Mouse (Mus musculus): ENCODE measurements around the gene Aplnr. TPM values are rescaled to one million over a fixed set of nuclear protein-coding genes. Genes with fewer than 3 reads are reported as not detected.

Aplnr gene
- 14.7 TPM for polyA plus RNA-seq (2014; fragmentation: Illumina TruSeq; extraction: RNeasy Lipid Tissue Mini Kit (QIAGEN cat#74804); ENCODE audit: low read depth, low replicate concordance)

GRCm38 (mm10) chr2:85136089-85136488, at the start of gene Aplnr:
TSS of gene Aplnr (plus strand) at chr2:85136225.

Other genes with a start within 250 kb of the Aplnr start
- 1.5 TPM for gene Rtn4rl2, start 249.5 kb upstream of the Aplnr start, polyA plus RNA-seq (2014; fragmentation: Illumina TruSeq; extraction: RNeasy Lipid Tissue Mini Kit (QIAGEN cat#74804); ENCODE audit: low read depth, low replicate concordance)
- 77.8 TPM for gene Slc43a3, start 199.6 kb upstream of the Aplnr start, polyA plus RNA-seq (2014; fragmentation: Illumina TruSeq; extraction: RNeasy Lipid Tissue Mini Kit (QIAGEN cat#74804); ENCODE audit: low read depth, low replicate concordance)
- gene Prg2, start 155.8 kb upstream of the Aplnr start, polyA plus RNA-seq (2014; fragmentation: Illumina TruSeq; extraction: RNeasy Lipid Tissue Mini Kit (QIAGEN cat#74804); ENCODE audit: low read depth, low replicate concordance): not detected
- not detected for gene Prg3, start 148.0 kb upstream of the Aplnr start, polyA plus RNA-seq (2014; fragmentation: Illumina TruSeq; extraction: RNeasy Lipid Tissue Mini Kit (QIAGEN cat#74804); ENCODE audit: low read depth, low replicate concordance)
- gene Ssrp1, start 99.0 kb upstream of the Aplnr start, polyA plus RNA-seq (2014; fragmentation: Illumina TruSeq; extraction: RNeasy Lipid Tissue Mini Kit (QIAGEN cat#74804); ENCODE audit: low read depth, low replicate concordance): 57.6 TPM
- gene P2rx3, start 98.8 kb upstream of the Aplnr start, polyA plus RNA-seq (2014; fragmentation: Illumina TruSeq; extraction: RNeasy Lipid Tissue Mini Kit (QIAGEN cat#74804); ENCODE audit: low read depth, low replicate concordance): 1.2 TPM
- gene Tnks1bp1, start 88.2 kb upstream of the Aplnr start, polyA plus RNA-seq (2014; fragmentation: Illumina TruSeq; extraction: RNeasy Lipid Tissue Mini Kit (QIAGEN cat#74804); ENCODE audit: low read depth, low replicate concordance): 28.0 TPM
- gene Lrrc55, start 61.0 kb downstream of the Aplnr start, polyA plus RNA-seq (2014; fragmentation: Illumina TruSeq; extraction: RNeasy Lipid Tissue Mini Kit (QIAGEN cat#74804); ENCODE audit: low read depth, low replicate concordance): 1.3 TPM
- gene Olfr987, start 203.1 kb downstream of the Aplnr start, polyA plus RNA-seq (2014; fragmentation: Illumina TruSeq; extraction: RNeasy Lipid Tissue Mini Kit (QIAGEN cat#74804); ENCODE audit: low read depth, low replicate concordance): not detected
- gene Olfr988, start 227.0 kb downstream of the Aplnr start, polyA plus RNA-seq (2014; fragmentation: Illumina TruSeq; extraction: RNeasy Lipid Tissue Mini Kit (QIAGEN cat#74804); ENCODE audit: low read depth, low replicate concordance): not detected

All from heart, adult 10 weeks (tissue).